In genomic region chr3:60472011-60472680, GRCm38 (mm10) we compare ENCODE assay signal across 9 mouse cellular contexts. TPM values are rescaled to one million over a fixed set of nuclear protein-coding genes. Genes with fewer than 3 reads are reported as not detected.
DNase-seq lines count a peak whose midpoint lies in the region; ATAC-seq and TF ChIP-seq lines count a peak whose summit lies in the region.
"Had no signal": no experiment of that assay in that cellular context is flagged by ENCODE, and none has a peak within 500 bp of the region (broad histone marks: within the 10 kb centered on the region; RNA-seq: fewer than 3 reads in every experiment).

No protein-coding gene starts in this region.

- H3K27ac ChIP-seq in spleen, adult 2 months (ENCODE audit: insufficient read depth, low read length), result peak overlapping the region; percentile 77; the same call in 1 of the 2 replicates
- peak overlapping the region; percentile 98 for H3K27ac ChIP-seq in bone marrow macrophage, adult 2 months (ENCODE audit: insufficient read depth, low read depth, low read length)
- peak overlapping the region; percentile 94 for H3K27ac ChIP-seq in liver, embryonic 12.5 days

- no peaks in the 10 kb centered on the region for H3K36me3 ChIP-seq in spleen, adult 2 months (ENCODE audit: control insufficient read depth, insufficient read depth, low read length)
- H3K36me3 ChIP-seq in liver, embryonic 12.5 days, result no peaks in the 10 kb centered on the region

- 15% methylated on average over 2 of the region's 2 CpGs for WGBS in spleen, adult 2 months
- WGBS in liver, embryonic 12.5 days (ENCODE audit: insufficient replicate concordance), result 22% methylated on average over 2 of the region's 2 CpGs

- peak overlapping the region; percentile 27; the same call in 1 of the 2 replicates for H3K4me3 ChIP-seq in spleen, adult 2 months (ENCODE audit: extremely low read depth, insufficient read depth, insufficient read length)
- H3K4me3 ChIP-seq in bone marrow macrophage, adult 2 months (ENCODE audit: insufficient read depth, low read length), result no peak overlapping the region
- H3K4me3 ChIP-seq in liver, embryonic 12.5 days, result peak overlapping the region; percentile 47

- H3K9ac ChIP-seq in liver, embryonic 12.5 days, result peak overlapping the region; percentile 70

- intact Hi-C loops in heart, postnatal 36 days (cut with DNase I), result no loop called here

- ATAC-seq in liver, embryonic 12.5 days, result peak; percentile 86

- no peak for DNase-seq in spleen, adult 2 months (ENCODE audit: low read depth in 1 of 2, low spot score in 2 of 2)
- no peak for DNase-seq in spleen, adult 12 weeks (ENCODE audit: low spot score)
- peak; percentile 68 for DNase-seq in naive thymus-derived CD4-positive, alpha-beta T cell, adult 2 months (ENCODE audit: low read depth)
- DNase-seq in heart, postnatal 36 days, result no peak
- no peak for DNase-seq in adrenal gland, adult 2 months
- no peak for DNase-seq in layer of hippocampus, postnatal 14 days (ENCODE audit: low spot score in 2 of 2)
- DNase-seq: retina, postnatal 1 day had no signal

- H3K4me1 ChIP-seq in spleen, adult 2 months (ENCODE audit: control insufficient read depth, insufficient read depth, insufficient read length), result peaks cover 7% of the 10 kb centered on the region
- H3K4me1 ChIP-seq in bone marrow macrophage, adult 2 months (ENCODE audit: control insufficient read depth, insufficient read depth, low read length), result peaks cover 19% of the 10 kb centered on the region
- H3K4me1 ChIP-seq in liver, embryonic 12.5 days, result peaks cover 35% of the 10 kb centered on the region

- H3K27me3 ChIP-seq in spleen, adult 2 months (ENCODE audit: control insufficient read depth, insufficient read depth, low read length), result no peaks in the 10 kb centered on the region
- H3K27me3 ChIP-seq in liver, embryonic 12.5 days (replicated peaks), result no peaks in the 10 kb centered on the region

- H3K9me3 ChIP-seq in liver, embryonic 12.5 days (replicated peaks), result no peaks in the 10 kb centered on the region

- TF ChIP-seq CTCF in spleen, adult 2 months (IDR thresholded peaks at IDR 0.05; ENCODE audit: extremely low read depth, insufficient read depth, insufficient read length, insufficient replicate concordance), result no peak
- TF ChIP-seq CTCF in bone marrow macrophage, adult 2 months (IDR thresholded peaks at IDR 0.05; ENCODE audit: low read depth, low read length), result no peak

- no peak for TF ChIP-seq POLR2A in spleen, adult 2 months (IDR thresholded peaks at IDR 0.05; ENCODE audit: low read depth, low read length)
- no peak for TF ChIP-seq POLR2A in bone marrow macrophage, adult 2 months (IDR thresholded peaks at IDR 0.05; ENCODE audit: borderline replicate concordance, low read depth, low read length)

- peak overlapping the region; percentile 69 for H3K4me2 ChIP-seq in liver, embryonic 12.5 days

RNA-seq across cellular contexts. Expression of gene Mbnl1, which starts 0.5 kb away (rescaled TPM):
- polyA plus RNA-seq in spleen, adult 2 months (2012; rRNA removed), result 159 and 196 TPM in 2 replicates
- 668 and 730 TPM in 2 replicates for polyA plus RNA-seq in bone marrow macrophage, adult 2 months (2012; ENCODE audit: insufficient read depth, insufficient read length, missing spikeins)
- polyA plus RNA-seq in liver, embryonic 12.5 days (2016; fragmentation: Nextera tagmentation; extraction: Ambion mirVana), result 169 and 171 TPM in 2 replicates
- total RNA-seq in heart, postnatal 36 days (2021), result 100 to 1,000 TPM; 195 to 217 TPM
- 100 to 1,000 TPM; 563 to 574 TPM for total RNA-seq in adrenal gland, adult 2 months (2021)
- polyA plus RNA-seq in adrenal gland, adult 2 months (2012; rRNA removed), result 174 and 252 TPM in 2 replicates
- 100 to 1,000 TPM; 111 to 113 TPM for total RNA-seq in layer of hippocampus, postnatal 14 days (2021)
